Mouse (Mus musculus): ENCODE data around the gene Impdh2. TPM values are rescaled to one million over a fixed set of nuclear protein-coding genes. Genes with fewer than 3 reads are reported as not detected.

The Impdh2 gene
- total and polyA plus RNA-seq, 3 experiments, result 405 to 485 (median 483) TPM

DNA sequence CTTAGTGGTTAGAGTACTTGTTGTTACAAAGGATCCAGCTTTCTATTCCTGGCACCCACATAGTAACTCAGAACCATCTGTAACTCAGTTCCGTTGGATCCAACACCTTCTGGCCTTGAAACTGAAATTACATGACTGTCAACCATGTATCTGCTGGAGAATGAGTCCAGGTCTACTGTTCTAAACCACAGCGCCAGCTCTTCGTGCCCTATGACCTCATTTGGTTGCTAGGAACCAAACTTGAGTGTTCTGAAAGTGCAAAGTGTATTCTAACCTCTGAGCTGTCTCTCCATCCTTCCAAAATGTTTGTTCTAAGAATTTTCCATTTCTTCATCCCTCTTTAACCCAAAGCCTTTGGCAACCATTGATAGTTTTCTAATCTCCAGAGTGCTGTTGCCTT, 14.1 kb upstream of the Impdh2 start:
- no peak overlapping the region for H3K4me2 ChIP-seq (ENCODE audit: insufficient read depth, low read depth, poor library complexity, severe bottlenecking)
- dilution Hi-C loops (cut with MboI; ENCODE audit: extremely low pct_ligation_motif_present, extremely low pct_unique_long_range_greater_than_20kb, low sequenced_read_pairs), result no loop called here

GRCm38 (mm10) chr9:108546875-108547274, 13.2 kb upstream of the Impdh2 start:
- no peak for DNase-seq (ENCODE audit: extremely low read depth)
- dilution Hi-C loops (cut with MboI; ENCODE audit: extremely low pct_ligation_motif_present, extremely low pct_unique_long_range_greater_than_20kb, low sequenced_read_pairs), result no loop called here
- no peak overlapping the region for H3K9ac ChIP-seq (ENCODE audit: insufficient read depth, low read depth)
- peaks cover 69 to 85% of the 10 kb centered on the region in 2 experiments for H3K36me3 ChIP-seq (replicated peaks in 1 of 2; ENCODE audit: control insufficient read depth in 1 of 2, insufficient read depth in 1 of 2, low read length in 1 of 2)
- no peaks in the 10 kb centered on the region for H3K9me3 ChIP-seq (replicated peaks; ENCODE audit: low read length)
- H3K4me1 ChIP-seq (ENCODE audit: control insufficient read depth in 1 of 2, insufficient read depth in 2 of 2), result no peaks in the 10 kb centered on the region
- TF ChIP-seq BHLHE40 (IDR thresholded peaks at IDR 0.05; ENCODE audit: low read depth, low read length), result no peak
- no peak for TF ChIP-seq TBP (conservative IDR thresholded peaks at IDR 0.05; ENCODE audit: low read depth, low read length)
- TF ChIP-seq NELFE (IDR thresholded peaks at IDR 0.05; ENCODE audit: low read depth, low read length), result no peak
- peaks cover 30% of the 10 kb centered on the region for H3K79me2 ChIP-seq (replicated peaks; ENCODE audit: control insufficient read depth, extremely low read depth, insufficient read depth, poor library complexity, severe bottlenecking)
- no peak overlapping the region for H3K4me3 ChIP-seq (replicated peaks in 1 of 3; ENCODE audit: low read depth in 2 of 3, low read length in 2 of 3, poor library complexity in 1 of 3)
- no peak overlapping the region for H3K4me2 ChIP-seq (ENCODE audit: insufficient read depth, low read depth, poor library complexity, severe bottlenecking)
- in situ Hi-C loops (cut with MboI; ENCODE audit: low pct_ligation_motif_present, low pct_unique_long_range_greater_than_20kb, low sequenced_read_pairs), result no loop called here
- no peaks in the 10 kb centered on the region for H3K27me3 ChIP-seq (replicated peaks)
- no peak overlapping the region for H3K27ac ChIP-seq (ENCODE audit: insufficient read depth, low read depth)

More for the DNA sequence above, 14.1 kb upstream of the Impdh2 start:
- H3K27ac ChIP-seq (ENCODE audit: insufficient read depth, low read depth), result no peak overlapping the region
- no peaks in the 10 kb centered on the region for H3K4me1 ChIP-seq (ENCODE audit: control insufficient read depth in 1 of 2, insufficient read depth in 2 of 2)
- H3K79me2 ChIP-seq (replicated peaks; ENCODE audit: control insufficient read depth, extremely low read depth, insufficient read depth, poor library complexity, severe bottlenecking), result peaks cover 26% of the 10 kb centered on the region
- peaks cover 74 to 88% of the 10 kb centered on the region in 2 experiments for H3K36me3 ChIP-seq (replicated peaks in 1 of 2; ENCODE audit: control insufficient read depth in 1 of 2, insufficient read depth in 1 of 2, low read length in 1 of 2)
- TF ChIP-seq JUND (conservative IDR thresholded peaks at IDR 0.05; ENCODE audit: low read depth, low read length) (no peak), MYC (IDR thresholded peaks at IDR 0.05; ENCODE audit: low read depth, low read length) (no peak), GABPA (IDR thresholded peaks at IDR 0.05; ENCODE audit: insufficient replicate concordance, low read depth, low read length) (no peak), POLR2A (IDR thresholded peaks at IDR 0.05; ENCODE audit: low read depth, low read length) (no peak), BHLHE40 (IDR thresholded peaks at IDR 0.05; ENCODE audit: low read depth, low read length) (no peak), ZMIZ1 (IDR thresholded peaks at IDR 0.05; ENCODE audit: low read depth, low read length) (no peak)
- no peaks in the 10 kb centered on the region for H3K27me3 ChIP-seq (replicated peaks)
- in situ Hi-C loops (cut with MboI; ENCODE audit: low pct_ligation_motif_present, low pct_unique_long_range_greater_than_20kb, low sequenced_read_pairs), result no loop called here
- H3K4me3 ChIP-seq (replicated peaks in 1 of 3; ENCODE audit: low read depth in 2 of 3, low read length in 2 of 3, poor library complexity in 1 of 3), result no peak overlapping the region
- H3K9me3 ChIP-seq (replicated peaks; ENCODE audit: low read length), result no peaks in the 10 kb centered on the region
- no peak for DNase-seq (ENCODE audit: extremely low read depth)
- H3K9ac ChIP-seq (ENCODE audit: insufficient read depth, low read depth), result no peak overlapping the region

DNA sequence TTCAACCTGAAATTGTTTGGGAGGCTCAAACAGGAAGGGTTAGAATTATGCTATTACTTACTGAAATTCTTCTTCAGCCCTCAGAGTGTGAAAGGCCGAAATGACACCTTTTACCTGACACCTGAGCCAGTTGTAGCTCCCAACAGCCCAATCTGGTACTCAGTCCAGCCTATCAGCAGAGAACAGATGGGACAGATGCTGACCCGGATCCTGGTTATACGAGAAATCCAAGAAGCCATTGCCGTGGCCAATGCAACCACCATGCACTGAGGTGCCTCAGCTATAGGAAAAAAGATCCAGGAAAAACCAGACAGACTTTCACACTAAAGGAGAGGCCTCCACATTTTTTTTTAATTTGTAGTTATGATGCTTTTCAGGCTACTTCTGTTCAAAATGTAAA, 917 bp upstream of the Impdh2 start:
- Histone ChIP-seq H3K4me1 (ENCODE audit: control insufficient read depth in 1 of 2, insufficient read depth in 2 of 2) (peaks cover 10 to 30% of the 10 kb centered on the region in 2 experiments), H3K36me3 (replicated peaks in 1 of 2; ENCODE audit: control insufficient read depth in 1 of 2, insufficient read depth in 1 of 2, low read length in 1 of 2) (peaks cover 59 to 79% of the 10 kb centered on the region in 2 experiments), H3K4me3 (replicated peaks in 1 of 3; ENCODE audit: low read depth in 2 of 3, low read length in 2 of 3, poor library complexity in 1 of 3) (no peak overlapping the region), H3K9me3 (replicated peaks; ENCODE audit: low read length) (no peaks in the 10 kb centered on the region), H3K4me2 (ENCODE audit: insufficient read depth, low read depth, poor library complexity, severe bottlenecking) (no peak overlapping the region), H3K27me3 (replicated peaks) (no peaks in the 10 kb centered on the region), H3K79me2 (replicated peaks; ENCODE audit: control insufficient read depth, extremely low read depth, insufficient read depth, poor library complexity, severe bottlenecking) (peaks cover 20% of the 10 kb centered on the region), H3K9ac (ENCODE audit: insufficient read depth, low read depth) (no peak overlapping the region), H3K27ac (ENCODE audit: insufficient read depth, low read depth) (no peak overlapping the region)
- in situ Hi-C loops (cut with MboI; ENCODE audit: low pct_ligation_motif_present, low pct_unique_long_range_greater_than_20kb, low sequenced_read_pairs), result no loop called here
- DNase-seq (ENCODE audit: extremely low read depth), result no peak
- dilution Hi-C loops (cut with MboI; ENCODE audit: extremely low pct_ligation_motif_present, extremely low pct_unique_long_range_greater_than_20kb, low sequenced_read_pairs), result no loop called here
- TF ChIP-seq MAFK (IDR thresholded peaks at IDR 0.05; ENCODE audit: insufficient replicate concordance, low read length) (no peak), JUN (IDR thresholded peaks at IDR 0.05; ENCODE audit: insufficient read depth, low read depth, low read length) (no peak), POLR2AphosphoS2 (IDR thresholded peaks at IDR 0.05; ENCODE audit: low read depth, low read length) (no peak), USF1 (IDR thresholded peaks at IDR 0.05; ENCODE audit: low read depth, low read length) (no peak)
